Mouse (Mus musculus) hindbrain, embryonic 16.5 days (tissue): ENCODE measurements around the gene Sh3bgrl3. TPM values are rescaled to one million over a fixed set of nuclear protein-coding genes. Genes with fewer than 3 reads are reported as not detected.
A peak's percentile ranks its signal among the peaks of the same experiment; 100 is the strongest.

Experiments used
- ATAC-seq: fragments of 200-750 bp; cut with Nextera tagmentation; 2 replicates; pipeline ENCODE4 v1.8.0; 2017; ENCODE audit warnings: moderate TSS enrichment, moderate library complexity
- H3K27ac ChIP-seq: fragments of 300-500 bp; sonication (generic); 2 replicates; pipeline ENCODE4 v1.5.1; 2014; ENCODE audit warnings: low read depth, mild to moderate bottlenecking, control low read depth, low read length, moderate library complexity
- H3K27me3 ChIP-seq: fragments of 300-500 bp; sonication (generic); replicated peaks from 2 replicates; pipeline ENCODE4 v1.6.1; 2014; ENCODE audit warnings: low read length; ENCODE audit not compliant: control insufficient read depth, insufficient read depth
- H3K36me3 ChIP-seq: fragments of 300-500 bp; sonication (generic); 2 replicates; pipeline ENCODE4 v1.6.1; 2014; ENCODE audit warnings: mild to moderate bottlenecking, low read length, moderate library complexity, mixed read lengths; ENCODE audit not compliant: control insufficient read depth, insufficient read depth
- H3K4me1 ChIP-seq: fragments of 300-500 bp; sonication (generic); 2 replicates; pipeline ENCODE4 v1.6.1; 2014; ENCODE audit warnings: low read depth, low read length; ENCODE audit not compliant: control insufficient read depth, insufficient read depth
- H3K4me2 ChIP-seq: fragments of 300-500 bp; sonication (generic); 2 replicates; pipeline ENCODE4 v1.6.1; 2014; ENCODE audit warnings: mild to moderate bottlenecking, low read length, control low read depth, moderate library complexity
- H3K4me3 ChIP-seq: fragments of 300-500 bp; sonication (generic); 2 replicates; pipeline ENCODE4 v1.5.1; 2014; ENCODE audit warnings: mild to moderate bottlenecking, low read length, control low read depth, moderate library complexity
- H3K9ac ChIP-seq: fragments of 300-500 bp; sonication (generic); 2 replicates; pipeline ENCODE4 v1.6.1; 2014; ENCODE audit warnings: low read depth, mild to moderate bottlenecking, control low read depth, low read length, moderate library complexity
- H3K9me3 ChIP-seq: fragments of 300-500 bp; sonication (generic); 2 replicates; pipeline ENCODE4 v1.6.1; 2014; ENCODE audit warnings: mild to moderate bottlenecking, low read length, moderate library complexity; ENCODE audit not compliant: control insufficient read depth
- WGBS: fragments of 180-500 bp; shearing (Covaris S2); extraction: QIAGEN DNeasy Blood & Tissue Kit; methylation state at CpG from one replicate; pipeline ENCODE4 v1.1.7; 2014; 5-methylcytosine and 5-hydroxymethylcytosine counted together
- polyA plus RNA-seq: library from polyadenylated mRNA; unstranded; fragments of >200 nt; fragmentation: Nextera tagmentation; extraction: Ambion mirVana; gene quantifications from 2 replicates; pipeline ENCODE4 v1.2.1, GENCODE M21; 2015

Gene Sh3bgrl3
- polyA plus RNA-seq, 1 experiment from 2014 or later: 509 TPM

DNA sequence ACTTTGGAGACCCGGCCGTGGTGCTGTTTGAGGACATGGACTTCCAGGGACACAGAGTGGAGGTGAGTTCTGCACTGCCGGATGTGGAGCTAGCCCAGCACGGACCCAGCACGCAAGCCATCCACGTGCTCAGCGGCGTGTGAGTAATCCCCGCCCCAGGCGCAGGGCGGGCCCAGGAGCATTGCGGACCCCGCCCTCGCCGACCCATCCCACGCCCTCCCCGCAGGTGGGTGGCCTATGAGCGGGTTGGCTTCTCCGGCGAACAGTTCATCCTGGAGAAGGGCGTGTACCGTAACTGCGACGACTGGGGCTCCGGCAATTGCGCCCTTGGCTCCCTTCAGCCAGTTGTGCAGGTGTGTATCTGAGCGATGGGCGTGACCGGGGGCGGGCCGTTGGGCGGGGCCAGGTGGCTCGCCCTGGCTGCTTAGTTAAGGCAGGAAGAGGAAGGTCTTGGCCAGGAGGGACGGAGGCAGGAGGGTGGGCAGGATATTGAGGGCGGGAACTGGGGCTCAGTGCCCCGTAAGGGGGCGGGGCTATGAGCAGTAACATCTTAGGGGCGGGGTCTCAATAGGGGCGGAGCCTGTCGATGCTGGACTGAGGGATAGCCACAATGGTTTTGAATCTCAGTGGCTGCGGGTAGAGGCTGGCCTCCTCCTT is 46.7 kb downstream of the Sh3bgrl3 start:
- H3K4me2 ChIP-seq: peak overlapping the region; percentile 85
- peak overlapping the region; percentile 67 for H3K9ac ChIP-seq

DNA sequence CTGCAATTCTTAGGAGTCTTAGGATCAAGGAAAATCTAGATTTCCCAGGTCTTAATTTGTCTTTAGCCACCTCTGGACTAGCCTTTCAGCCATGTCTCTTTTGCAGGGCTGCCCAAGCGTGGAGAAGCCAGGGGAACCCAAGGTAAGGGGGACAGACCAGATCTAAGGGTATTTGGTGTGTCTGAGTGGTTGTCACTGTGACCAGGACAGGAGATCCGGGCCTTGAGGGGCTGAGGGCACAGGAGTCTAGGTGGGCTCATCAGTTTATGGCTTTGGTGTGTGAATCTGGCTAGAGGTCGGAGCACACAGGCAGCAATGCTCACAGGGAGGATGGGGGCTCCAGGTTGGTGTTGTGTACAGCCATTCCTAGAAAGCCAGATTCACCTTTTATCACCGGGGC is 47.9 kb downstream of the Sh3bgrl3 start:
- Histone ChIP-seq H3K4me3 (no peak overlapping the region), H3K9ac (no peak overlapping the region), H3K27me3 (peaks cover 4% of the 10 kb centered on the region; the same call in 1 of the 2 replicates), H3K4me2 (no peak overlapping the region), H3K9me3 (no peaks in the 10 kb centered on the region), H3K36me3 (no peaks in the 10 kb centered on the region), H3K27ac (no peak overlapping the region), H3K4me1 (peaks cover 12% of the 10 kb centered on the region)
- WGBS: 75% methylated on average over 4 of the region's 4 CpGs
- ATAC-seq: no peak

More for the DNA sequence above, 46.7 kb downstream of the Sh3bgrl3 start:
- Histone ChIP-seq H3K36me3 (no peaks in the 10 kb centered on the region), H3K4me3 (peak overlapping the region; percentile 53), H3K27ac (no peak overlapping the region), H3K9me3 (no peaks in the 10 kb centered on the region), H3K27me3 (peaks cover 4% of the 10 kb centered on the region; the same call in 1 of the 2 replicates), H3K4me1 (peaks cover 12% of the 10 kb centered on the region)
- under 1% methylated on average over 40 of the region's 41 CpGs for WGBS
- ATAC-seq: peak; percentile 88

GRCm38 (mm10) chr4:134078694-134079093 is 49.9 kb downstream of the Sh3bgrl3 start:
- H3K27me3 ChIP-seq: peaks cover 4% of the 10 kb centered on the region; the same call in 1 of the 2 replicates
- H3K4me1 ChIP-seq: peaks cover 12% of the 10 kb centered on the region
- H3K9ac ChIP-seq: no peak overlapping the region
- H3K4me3 ChIP-seq: no peak overlapping the region
- ATAC-seq: peak; percentile 66
- no peaks in the 10 kb centered on the region for H3K36me3 ChIP-seq
- H3K4me2 ChIP-seq: no peak overlapping the region
- no peak overlapping the region for H3K27ac ChIP-seq
- 21% methylated on average over 3 of the region's 3 CpGs for WGBS
- H3K9me3 ChIP-seq: no peaks in the 10 kb centered on the region

Other genes starting within 250 kb of the Sh3bgrl3 start
- 25.7 and 28.2 TPM in 2 replicates for gene Rps6ka1, start 241.0 kb downstream of the Sh3bgrl3 start, polyA plus RNA-seq
- gene Hmgn2, start 160.1 kb downstream of the Sh3bgrl3 start, polyA plus RNA-seq: 909 and 1,029 TPM in 2 replicates
- 49.7 and 49.8 TPM in 2 replicates for gene Dhdds, start 127.9 kb downstream of the Sh3bgrl3 start, polyA plus RNA-seq
- 0.16 and 0.35 TPM in 2 replicates for gene Lin28a, start 109.9 kb downstream of the Sh3bgrl3 start, polyA plus RNA-seq
- gene Zfp683, start 75.0 kb downstream of the Sh3bgrl3 start, polyA plus RNA-seq: not detected in 2 replicates
- 3.7 and 5.3 TPM in 2 replicates for gene Crybg2, start 68.0 kb downstream of the Sh3bgrl3 start, polyA plus RNA-seq
- 1.5 and 1.8 TPM in 2 replicates for gene Cd52, start 33.7 kb downstream of the Sh3bgrl3 start, polyA plus RNA-seq
- gene Ubxn11, start 26.2 kb downstream of the Sh3bgrl3 start, polyA plus RNA-seq: 21.3 and 21.5 TPM in 2 replicates
- 17.6 and 18.0 TPM in 2 replicates for gene Cep85, start 58.3 kb upstream of the Sh3bgrl3 start, polyA plus RNA-seq
- gene Gm7534, start 74.2 kb upstream of the Sh3bgrl3 start, polyA plus RNA-seq: not detected in 2 replicates
- not detected in 2 replicates for gene Catsper4, start 98.6 kb upstream of the Sh3bgrl3 start, polyA plus RNA-seq
- gene Cnksr1, start 109.6 kb upstream of the Sh3bgrl3 start, polyA plus RNA-seq: 0.10 and 0.21 TPM in 2 replicates
- 0.50 and 0.60 TPM in 2 replicates for gene E130218I03Rik, start 114.9 kb upstream of the Sh3bgrl3 start, polyA plus RNA-seq
- 13.3 and 14.7 TPM in 2 replicates for gene Zfp593, start 116.8 kb upstream of the Sh3bgrl3 start, polyA plus RNA-seq
- 0.94 and 1.1 TPM in 2 replicates for gene Gm30191, start 118.1 kb upstream of the Sh3bgrl3 start, polyA plus RNA-seq
- 15.7 and 16.9 TPM in 2 replicates for gene Grrp1, start 125.3 kb upstream of the Sh3bgrl3 start, polyA plus RNA-seq
- gene Pdik1l, start 159.1 kb upstream of the Sh3bgrl3 start, polyA plus RNA-seq: 32.5 and 36.1 TPM in 2 replicates
- gene Trim63, start 186.3 kb upstream of the Sh3bgrl3 start, polyA plus RNA-seq: 0.76 and 1.2 TPM in 2 replicates
- gene Slc30a2, start 214.4 kb upstream of the Sh3bgrl3 start, polyA plus RNA-seq: 0.17 and 0.25 TPM in 2 replicates